Mouse (Mus musculus): ENCODE measurements at regions not wholly inside any gene's neighbourhood (a gene's known extent, or its start where the extent isn't known, plus 50 kb on each side); places are given as distances from the start of the nearest gene placed in this dataset.

- H3K4me3 ChIP-seq (ENCODE audit: control insufficient read depth, insufficient read depth, low read length) = no peak overlapping the region
- H3K4me1 ChIP-seq (replicated peaks; ENCODE audit: control insufficient read depth, insufficient read depth, low read length) = no peaks in the 10 kb centered on the region
- no peak for DNase-seq
- no peak overlapping the region for H3K27ac ChIP-seq (ENCODE audit: control insufficient read depth, insufficient read depth, low read length)
- 95% methylated on average over 11 of the region's 11 CpGs for WGBS
- H3K27me3 ChIP-seq (ENCODE audit: control insufficient read depth, insufficient read depth, low read length) = no peaks in the 10 kb centered on the region
- no peak for TF ChIP-seq CTCF (IDR thresholded peaks at IDR 0.05; ENCODE audit: borderline replicate concordance, control insufficient read depth, extremely low read depth, insufficient read depth, low read length, poor library complexity)
- no peak for TF ChIP-seq POLR2A (IDR thresholded peaks at IDR 0.05; ENCODE audit: control insufficient read depth, extremely low read depth, insufficient read depth, low read length, poor library complexity)
- no peaks in the 10 kb centered on the region for H3K36me3 ChIP-seq (ENCODE audit: control insufficient read depth, insufficient read depth, low read length)
Observed at GRCm38 (mm10) chr15:87239057-87239456, 305.0 kb upstream of the Fam19a5 start.

- 90% methylated on average over 6 of the region's 6 CpGs for WGBS
- Histone ChIP-seq H3K4me1 (replicated peaks; ENCODE audit: control insufficient read depth, insufficient read depth, low read length) (no peaks in the 10 kb centered on the region), H3K27me3 (ENCODE audit: control insufficient read depth, insufficient read depth, low read length) (no peaks in the 10 kb centered on the region; the same call in 1 of the 2 replicates), H3K36me3 (ENCODE audit: control insufficient read depth, insufficient read depth, low read length) (no peaks in the 10 kb centered on the region), H3K27ac (ENCODE audit: control insufficient read depth, insufficient read depth, low read length) (no peak overlapping the region), H3K4me3 (ENCODE audit: control insufficient read depth, insufficient read depth, low read length) (no peak overlapping the region)
- no peak for DNase-seq
- TF ChIP-seq CTCF (IDR thresholded peaks at IDR 0.05; ENCODE audit: borderline replicate concordance, control insufficient read depth, extremely low read depth, insufficient read depth, low read length, poor library complexity) = no peak
- no peak for TF ChIP-seq POLR2A (IDR thresholded peaks at IDR 0.05; ENCODE audit: control insufficient read depth, extremely low read depth, insufficient read depth, low read length, poor library complexity)
Observed at GRCm38 (mm10) chr15:87261497-87261896, 282.6 kb upstream of the Fam19a5 start.

GRCm38 (mm10) chr15:87264906-87265305, 279.2 kb upstream of the Fam19a5 start:
- no peak for DNase-seq
- no peaks in the 10 kb centered on the region for H3K4me1 ChIP-seq (replicated peaks; ENCODE audit: control insufficient read depth, insufficient read depth, low read length)
- no peaks in the 10 kb centered on the region for H3K36me3 ChIP-seq (ENCODE audit: control insufficient read depth, insufficient read depth, low read length)
- H3K27me3 ChIP-seq (ENCODE audit: control insufficient read depth, insufficient read depth, low read length) = no peaks in the 10 kb centered on the region
- no peak overlapping the region for H3K4me3 ChIP-seq (ENCODE audit: control insufficient read depth, insufficient read depth, low read length)
- H3K27ac ChIP-seq (ENCODE audit: control insufficient read depth, insufficient read depth, low read length) = no peak overlapping the region
- no peak for TF ChIP-seq POLR2A (IDR thresholded peaks at IDR 0.05; ENCODE audit: control insufficient read depth, extremely low read depth, insufficient read depth, low read length, poor library complexity)
- no peak for TF ChIP-seq CTCF (IDR thresholded peaks at IDR 0.05; ENCODE audit: borderline replicate concordance, control insufficient read depth, extremely low read depth, insufficient read depth, low read length, poor library complexity)

GRCm38 (mm10) chr15:87290987-87291529, 253.0 kb upstream of the Fam19a5 start:
- no peak for TF ChIP-seq CTCF (IDR thresholded peaks at IDR 0.05; ENCODE audit: borderline replicate concordance, control insufficient read depth, extremely low read depth, insufficient read depth, low read length, poor library complexity)
- TF ChIP-seq POLR2A (IDR thresholded peaks at IDR 0.05; ENCODE audit: control insufficient read depth, extremely low read depth, insufficient read depth, low read length, poor library complexity) = no peak
- WGBS = 81% methylated on average over 7 of the region's 7 CpGs
- Histone ChIP-seq H3K4me1 (replicated peaks; ENCODE audit: control insufficient read depth, insufficient read depth, low read length) (no peaks in the 10 kb centered on the region), H3K27me3 (ENCODE audit: control insufficient read depth, insufficient read depth, low read length) (no peaks in the 10 kb centered on the region), H3K4me3 (ENCODE audit: control insufficient read depth, insufficient read depth, low read length) (no peak overlapping the region), H3K36me3 (ENCODE audit: control insufficient read depth, insufficient read depth, low read length) (no peaks in the 10 kb centered on the region), H3K27ac (ENCODE audit: control insufficient read depth, insufficient read depth, low read length) (no peak overlapping the region)
- no peak for DNase-seq

GRCm38 (mm10) chr15:87319896-87320295, 224.2 kb upstream of the Fam19a5 start:
- H3K4me1 ChIP-seq (replicated peaks; ENCODE audit: control insufficient read depth, insufficient read depth, low read length) = no peaks in the 10 kb centered on the region
- DNase-seq = no peak
- H3K36me3 ChIP-seq (ENCODE audit: control insufficient read depth, insufficient read depth, low read length) = no peaks in the 10 kb centered on the region
- no peak overlapping the region for H3K27ac ChIP-seq (ENCODE audit: control insufficient read depth, insufficient read depth, low read length)
- no peak for TF ChIP-seq CTCF (IDR thresholded peaks at IDR 0.05; ENCODE audit: borderline replicate concordance, control insufficient read depth, extremely low read depth, insufficient read depth, low read length, poor library complexity)
- TF ChIP-seq POLR2A (IDR thresholded peaks at IDR 0.05; ENCODE audit: control insufficient read depth, extremely low read depth, insufficient read depth, low read length, poor library complexity) = no peak
- H3K4me3 ChIP-seq (ENCODE audit: control insufficient read depth, insufficient read depth, low read length) = no peak overlapping the region
- H3K27me3 ChIP-seq (ENCODE audit: control insufficient read depth, insufficient read depth, low read length) = no peaks in the 10 kb centered on the region

- DNase-seq = no peak
- TF ChIP-seq CTCF (IDR thresholded peaks at IDR 0.05; ENCODE audit: borderline replicate concordance, control insufficient read depth, extremely low read depth, insufficient read depth, low read length, poor library complexity) (no peak), POLR2A (IDR thresholded peaks at IDR 0.05; ENCODE audit: control insufficient read depth, extremely low read depth, insufficient read depth, low read length, poor library complexity) (no peak)
- Histone ChIP-seq H3K4me1 (replicated peaks; ENCODE audit: control insufficient read depth, insufficient read depth, low read length) (no peaks in the 10 kb centered on the region), H3K27ac (ENCODE audit: control insufficient read depth, insufficient read depth, low read length) (no peak overlapping the region), H3K4me3 (ENCODE audit: control insufficient read depth, insufficient read depth, low read length) (no peak overlapping the region), H3K27me3 (ENCODE audit: control insufficient read depth, insufficient read depth, low read length) (no peaks in the 10 kb centered on the region), H3K36me3 (ENCODE audit: control insufficient read depth, insufficient read depth, low read length) (no peaks in the 10 kb centered on the region)
- 78% methylated on average over 12 of the region's 12 CpGs for WGBS
Observed at GRCm38 (mm10) chr15:87321067-87321985, 222.8 kb upstream of the Fam19a5 start.

All from thymus, adult 2 months (tissue).